Mouse (Mus musculus) forebrain, postnatal 0 days (tissue): ENCODE measurements at regions not wholly inside any gene's neighbourhood (a gene's known extent, or its start where the extent isn't known, plus 50 kb on each side); places are given as distances from the start of the nearest gene placed in this dataset.

Experiments
- ATAC-seq: fragments of 200-750 bp; cut with Nextera tagmentation; 2 replicates; pipeline ENCODE4 v1.8.0; 2017; ENCODE audit warnings: mild to moderate bottlenecking, moderate library complexity
- DNase-seq: peaks from one replicate; pipeline ENCODE4 v3.0.0-alpha.2; 2015
- H3K27ac ChIP-seq: fragments of 300-500 bp; sonication (generic); 2 replicates; pipeline ENCODE4 v1.5.1; 2014; ENCODE audit warnings: low read depth, mild to moderate bottlenecking, antibody characterized with exemption, low read length, moderate library complexity, mixed read lengths
- H3K27me3 ChIP-seq: fragments of 300-500 bp; sonication (generic); 2 replicates; pipeline ENCODE4 v1.6.1; 2014; ENCODE audit warnings: mild to moderate bottlenecking, low read length, mixed read lengths; ENCODE audit not compliant: insufficient read depth
- H3K36me3 ChIP-seq: fragments of 300-500 bp; sonication (generic); 2 replicates; pipeline ENCODE4 v1.6.1; 2014; ENCODE audit warnings: mild to moderate bottlenecking, moderate library complexity; ENCODE audit not compliant: insufficient read depth
- H3K4me1 ChIP-seq: fragments of 300-500 bp; sonication (generic); 2 replicates; pipeline ENCODE4 v1.6.1; 2014; ENCODE audit warnings: antibody characterized with exemption; ENCODE audit not compliant: insufficient read depth
- H3K4me2 ChIP-seq: fragments of 300-500 bp; sonication (generic); 2 replicates; pipeline ENCODE4 v1.6.1; 2014; ENCODE audit warnings: low read depth, mild to moderate bottlenecking, moderate library complexity
- H3K4me3 ChIP-seq: fragments of 300-500 bp; sonication (generic); 2 replicates; pipeline ENCODE4 v1.5.1; 2014; ENCODE audit warnings: low read depth, low read length, mixed read lengths
- H3K9ac ChIP-seq: fragments of 300-500 bp; sonication (generic); 2 replicates; pipeline ENCODE4 v1.6.1; 2014; ENCODE audit warnings: mild to moderate bottlenecking
- H3K9me3 ChIP-seq: fragments of 300-500 bp; sonication (generic); 2 replicates; pipeline ENCODE4 v1.6.1; 2016; ENCODE audit warnings: low read length
- CTCF ChIP-seq: sonication (generic); IDR thresholded peaks from 2 replicates; pipeline ENCODE4 v1.5.1; 2016; ENCODE audit warnings: antibody characterized with exemption, control low read depth, low read depth
- WGBS: fragments of 180-500 bp; shearing (Covaris S2); extraction: QIAGEN DNeasy Blood & Tissue Kit; methylation state at CpG from one replicate; pipeline ENCODE4 v1.1.7; 2014; 5-methylcytosine and 5-hydroxymethylcytosine counted together

GRCm38 (mm10) chr7:136378321-136378720 is 516.1 kb upstream of the Mgmt start:
- Histone ChIP-seq H3K9me3 (no peaks in the 10 kb centered on the region), H3K36me3 (no peaks in the 10 kb centered on the region), H3K27me3 (no peaks in the 10 kb centered on the region), H3K4me1 (0 out of 2 replicates have a peak, but pooled peaks cover 3% of the 10 kb centered on the region), H3K27ac (no peak overlapping the region), H3K4me3 (no peak overlapping the region), H3K4me2 (no peak overlapping the region), H3K9ac (no peak overlapping the region)
- WGBS, result 73% methylated on average over 4 of the region's 4 CpGs
- no peak for ATAC-seq
- no peak for DNase-seq
- TF ChIP-seq CTCF, result no peak

GRCm38 (mm10) chr7:136379319-136379718 is 515.1 kb upstream of the Mgmt start:
- ATAC-seq (no peak), DNase-seq (peak; percentile 6)
- Histone ChIP-seq H3K4me3 (no peak overlapping the region), H3K27ac (no peak overlapping the region), H3K4me2 (no peak overlapping the region), H3K9ac (no peak overlapping the region), H3K27me3 (no peaks in the 10 kb centered on the region), H3K4me1 (0 out of 2 replicates have a peak, but pooled peaks cover 3% of the 10 kb centered on the region), H3K36me3 (no peaks in the 10 kb centered on the region), H3K9me3 (no peaks in the 10 kb centered on the region)
- WGBS, result 40% methylated on average over 7 of the region's 7 CpGs
- TF ChIP-seq CTCF, result no peak

DNA sequence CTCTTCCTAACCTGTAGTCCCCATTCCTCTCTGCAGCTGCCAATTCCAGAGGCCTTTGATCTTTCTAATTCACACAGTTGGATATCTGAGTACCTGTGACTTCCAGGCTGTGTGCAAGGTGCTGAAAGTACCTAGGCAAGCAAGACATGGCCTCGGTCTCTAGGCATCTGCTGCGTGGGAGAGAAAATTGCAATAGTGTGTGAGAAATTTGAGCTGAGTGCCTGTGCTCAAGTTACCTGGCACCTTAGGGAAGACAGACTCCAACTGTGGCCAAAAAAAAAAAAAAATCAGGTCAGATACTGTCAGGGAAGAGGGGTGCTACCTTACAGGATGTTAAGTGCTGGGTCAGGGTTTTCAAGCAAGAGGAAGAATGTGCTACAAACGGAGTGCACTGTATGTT is 514.7 kb upstream of the Mgmt start:
- H3K4me2 ChIP-seq, result no peak overlapping the region
- H3K27me3 ChIP-seq, result no peaks in the 10 kb centered on the region
- no peaks in the 10 kb centered on the region for H3K9me3 ChIP-seq
- DNase-seq (no peak), ATAC-seq (no peak)
- H3K27ac ChIP-seq, result no peak overlapping the region
- H3K4me3 ChIP-seq, result no peak overlapping the region
- WGBS, result 73% methylated on average over 3 of the region's 3 CpGs
- no peak overlapping the region for H3K9ac ChIP-seq
- 0 out of 2 replicates have a peak, but pooled peaks cover 3% of the 10 kb centered on the region for H3K4me1 ChIP-seq
- no peak for TF ChIP-seq CTCF
- H3K36me3 ChIP-seq, result no peaks in the 10 kb centered on the region

DNA sequence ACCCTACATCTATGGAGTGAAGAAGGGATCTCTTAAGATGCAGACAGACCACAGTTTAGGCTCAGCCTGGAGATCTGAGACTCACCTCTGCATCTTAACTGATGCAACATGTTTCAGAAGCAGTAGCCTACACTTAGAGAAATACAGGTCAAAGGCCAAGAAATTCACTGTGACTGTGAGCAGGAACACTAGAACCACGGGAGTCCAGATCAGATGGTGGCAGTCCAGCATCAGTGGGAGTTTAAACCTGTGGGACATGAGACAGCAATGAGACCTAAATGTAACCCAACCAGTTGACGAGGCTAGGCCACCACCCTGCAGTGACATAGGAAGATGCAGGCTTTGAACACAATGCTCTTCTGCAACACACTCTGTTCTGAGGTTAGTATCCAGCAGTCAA is 511.1 kb upstream of the Mgmt start:
- H3K27me3 ChIP-seq, result no peaks in the 10 kb centered on the region

GRCm38 (mm10) chr7:136387736-136388135 is 506.7 kb upstream of the Mgmt start:
- no peak for TF ChIP-seq CTCF
- no peak overlapping the region for H3K4me2 ChIP-seq
- no peaks in the 10 kb centered on the region for H3K36me3 ChIP-seq
- H3K27me3 ChIP-seq, result no peaks in the 10 kb centered on the region
- 94% methylated on average over 4 of the region's 4 CpGs for WGBS
- DNase-seq (no peak), ATAC-seq (no peak)
- no peaks in the 10 kb centered on the region for H3K9me3 ChIP-seq
- no peaks in the 10 kb centered on the region for H3K4me1 ChIP-seq
- no peak overlapping the region for H3K4me3 ChIP-seq
- no peak overlapping the region for H3K9ac ChIP-seq
- H3K27ac ChIP-seq, result no peak overlapping the region

More for the DNA sequence above, 511.1 kb upstream of the Mgmt start:
- H3K36me3 ChIP-seq, result no peaks in the 10 kb centered on the region
- no peaks in the 10 kb centered on the region for H3K9me3 ChIP-seq
- no peak for TF ChIP-seq CTCF
- H3K9ac ChIP-seq, result no peak overlapping the region
- H3K27ac ChIP-seq, result no peak overlapping the region
- DNase-seq (no peak), ATAC-seq (no peak)
- 84% methylated on average over 2 of the region's 2 CpGs for WGBS
- H3K4me2 ChIP-seq, result no peak overlapping the region
- H3K4me3 ChIP-seq, result no peak overlapping the region
- 0 out of 2 replicates have a peak, but pooled peaks cover 3% of the 10 kb centered on the region for H3K4me1 ChIP-seq

DNA sequence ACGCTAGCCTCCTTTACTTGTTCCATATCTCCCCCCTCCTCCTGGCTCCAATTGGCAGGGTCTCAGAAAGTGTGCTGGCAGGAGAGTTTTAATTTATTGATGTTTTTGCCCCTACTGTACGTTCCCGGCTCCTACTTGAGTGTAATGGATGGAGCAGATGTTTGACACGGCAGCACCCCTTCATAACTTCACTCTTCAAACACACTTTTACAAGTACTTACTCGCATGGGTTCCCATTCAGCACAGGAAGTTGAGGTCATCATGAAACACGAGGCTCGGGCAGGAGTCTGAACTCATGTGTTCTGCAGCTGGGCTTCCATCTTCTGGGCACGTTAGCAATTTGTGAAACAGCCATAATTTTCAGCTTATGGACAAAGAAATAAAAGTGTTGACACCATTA is 504.3 kb upstream of the Mgmt start:
- Histone ChIP-seq H3K36me3 (no peaks in the 10 kb centered on the region), H3K9ac (no peak overlapping the region), H3K4me2 (no peak overlapping the region), H3K4me3 (no peak overlapping the region), H3K27me3 (no peaks in the 10 kb centered on the region), H3K9me3 (no peaks in the 10 kb centered on the region), H3K27ac (no peak overlapping the region), H3K4me1 (0 out of 2 replicates have a peak, but pooled peaks cover 4% of the 10 kb centered on the region)
- DNase-seq (no peak), ATAC-seq (no peak)
- WGBS, result 49% methylated on average over 8 of the region's 8 CpGs
- no peak for TF ChIP-seq CTCF

- no peaks in the 10 kb centered on the region for H3K27me3 ChIP-seq
- DNase-seq (peak; percentile 54), ATAC-seq (peak; percentile 54)
- no peak for TF ChIP-seq CTCF
- no peak overlapping the region for H3K9ac ChIP-seq
- H3K36me3 ChIP-seq, result no peaks in the 10 kb centered on the region
- 0 out of 2 replicates have a peak, but pooled peaks cover 4% of the 10 kb centered on the region for H3K4me1 ChIP-seq
- 24% methylated on average over 6 of the region's 6 CpGs for WGBS
- H3K9me3 ChIP-seq, result no peaks in the 10 kb centered on the region
- H3K4me3 ChIP-seq, result no peak overlapping the region
- H3K4me2 ChIP-seq, result no peak overlapping the region
- H3K27ac ChIP-seq, result no peak overlapping the region
Observed at GRCm38 (mm10) chr7:136393454-136393853, 501.0 kb upstream of the Mgmt start.
